Mouse (Mus musculus) cerebellum, adult (tissue): ENCODE data around the gene Smap2.
A peak's percentile ranks its signal among the peaks of the same experiment; 100 is the strongest.

Source experiments
- ATAC-seq: cut with Nextera tagmentation; 2 replicates; pipeline ENCODE4 v1.9.2; 2017; ENCODE audit warnings: mild to moderate bottlenecking, moderate library complexity, mixed read lengths; ENCODE audit not compliant: insufficient number of reproducible peaks, low FRiP score, low TSS enrichment

The Smap2 gene

DNA sequence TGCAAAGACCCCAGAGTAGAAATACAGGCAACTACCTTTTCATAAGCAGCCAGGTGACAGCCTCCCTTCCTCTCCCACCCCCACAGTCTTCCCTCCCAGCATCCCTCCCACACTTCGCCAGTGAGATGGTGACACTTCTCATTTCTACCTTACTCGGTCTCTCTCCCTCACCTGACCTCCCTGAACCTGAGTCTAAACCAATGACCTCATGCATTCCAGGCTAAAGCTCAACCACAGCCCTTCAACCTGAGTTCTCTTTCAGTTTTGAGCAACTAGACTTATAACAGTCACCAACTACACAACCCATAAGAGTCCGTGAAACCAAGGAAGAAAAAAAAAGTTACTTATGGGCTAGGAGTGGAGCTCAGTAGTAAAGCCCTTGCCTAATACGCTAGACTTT lies 29.7 kb downstream of the Smap2 start:
- no peak for ATAC-seq

DNA sequence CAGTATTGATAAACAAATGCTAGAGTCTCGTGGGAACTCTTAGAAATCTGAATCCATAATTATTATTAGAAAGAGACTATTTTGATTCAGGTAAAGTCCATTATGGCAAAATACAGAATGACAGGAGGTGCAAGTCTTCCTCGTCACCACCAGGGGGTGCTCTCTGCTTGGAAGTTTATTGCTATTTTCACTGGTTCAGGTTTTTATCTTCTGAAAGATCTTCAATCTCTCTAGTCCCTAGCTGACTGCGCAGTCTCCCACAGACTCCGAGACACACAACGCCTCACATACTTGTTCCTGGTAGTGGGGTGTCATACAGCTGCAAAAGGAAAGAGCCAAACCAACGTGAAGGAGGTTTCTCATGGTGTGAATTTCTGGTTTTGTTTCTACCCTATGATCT lies 30.6 kb downstream of the Smap2 start:
- no peak for ATAC-seq

- no peak for ATAC-seq
Measured at GRCm38 (mm10) chr4:120978221-120978620, 38.8 kb downstream of the Smap2 start.

DNA sequence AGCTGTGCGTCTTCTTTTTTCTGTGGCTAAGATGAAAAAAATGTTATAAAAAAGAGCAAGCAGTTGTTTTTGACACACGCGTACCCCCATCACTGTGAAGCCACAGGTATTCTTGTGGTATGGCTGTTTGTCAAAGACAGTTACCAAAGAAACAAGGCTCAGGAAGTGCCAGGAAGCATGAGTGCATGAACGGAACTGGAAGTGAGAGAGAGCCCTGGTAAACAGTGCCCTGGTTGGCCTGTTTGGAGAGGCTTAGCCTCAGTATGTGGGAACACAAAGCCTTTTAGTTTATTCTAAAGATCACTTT lies 41.7 kb downstream of the Smap2 start:
- no peak for ATAC-seq

DNA sequence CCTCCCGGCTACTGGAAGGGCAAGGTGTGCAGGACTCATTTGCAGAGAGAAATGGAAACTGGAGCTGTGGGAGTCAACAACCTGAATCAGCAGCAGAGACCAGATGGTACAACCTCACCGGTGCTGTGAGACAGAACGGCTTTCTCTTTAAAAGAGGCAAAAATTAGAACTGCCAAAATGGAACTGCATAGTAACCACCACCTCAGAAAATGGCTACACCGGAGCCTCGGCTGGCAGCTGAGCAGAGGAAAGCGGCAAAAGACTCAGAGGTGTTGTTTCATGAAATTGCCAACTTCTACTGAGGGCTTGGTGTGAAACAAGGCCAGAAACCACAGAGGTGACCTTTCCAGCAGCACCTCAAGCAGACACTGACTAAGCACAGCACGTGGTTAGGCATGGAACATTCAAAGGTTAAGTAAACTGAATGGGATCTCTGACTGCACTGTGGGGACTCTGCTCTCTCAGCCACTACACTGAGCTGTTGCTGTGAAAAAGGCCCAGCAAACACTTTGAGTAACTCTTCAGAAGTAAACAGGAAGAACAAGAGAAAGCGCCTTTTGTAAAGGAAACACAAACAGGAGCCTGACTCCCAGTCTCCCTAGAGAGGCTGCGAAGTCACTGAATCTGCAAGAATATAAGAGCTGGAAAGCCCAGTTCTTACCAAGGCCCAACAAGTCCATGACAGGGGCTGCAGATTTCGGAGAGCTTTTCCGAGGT lies 42.2 kb downstream of the Smap2 start:
- ATAC-seq: peak; percentile 57; the same call in 1 of the 2 replicates

GRCm38 (mm10) chr4:120971842-120972241 lies 45.2 kb downstream of the Smap2 start:
- no peak for ATAC-seq

GRCm38 (mm10) chr4:120969382-120970146 lies 47.5 kb downstream of the Smap2 start:
- ATAC-seq: no peak

- peak; percentile 36; the same call in 1 of the 2 replicates for ATAC-seq
Measured at GRCm38 (mm10) chr4:120968486-120968885, 48.6 kb downstream of the Smap2 start.

DNA sequence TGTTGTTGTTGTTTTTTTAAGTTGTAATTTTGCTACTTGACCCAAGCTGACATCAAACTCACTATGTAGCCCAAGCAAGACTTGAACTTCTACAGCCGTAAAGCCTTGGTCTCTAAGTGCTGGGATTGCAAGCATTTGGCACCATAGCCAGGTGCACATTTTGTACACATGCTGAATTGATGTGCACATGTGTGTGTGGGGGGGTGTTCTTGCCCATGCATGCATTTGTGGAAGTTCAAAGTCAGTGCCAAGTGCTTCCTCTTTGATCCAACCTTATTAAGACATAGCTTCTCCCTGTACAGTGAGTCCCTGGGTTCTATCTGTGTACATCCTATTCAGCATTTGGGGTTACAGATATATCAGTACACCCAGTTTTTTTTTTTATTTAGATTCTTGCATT lies 61.5 kb downstream of the Smap2 start:
- no peak for ATAC-seq

GRCm38 (mm10) chr4:120953667-120954066 lies 63.4 kb downstream of the Smap2 start:
- no peak for ATAC-seq

DNA sequence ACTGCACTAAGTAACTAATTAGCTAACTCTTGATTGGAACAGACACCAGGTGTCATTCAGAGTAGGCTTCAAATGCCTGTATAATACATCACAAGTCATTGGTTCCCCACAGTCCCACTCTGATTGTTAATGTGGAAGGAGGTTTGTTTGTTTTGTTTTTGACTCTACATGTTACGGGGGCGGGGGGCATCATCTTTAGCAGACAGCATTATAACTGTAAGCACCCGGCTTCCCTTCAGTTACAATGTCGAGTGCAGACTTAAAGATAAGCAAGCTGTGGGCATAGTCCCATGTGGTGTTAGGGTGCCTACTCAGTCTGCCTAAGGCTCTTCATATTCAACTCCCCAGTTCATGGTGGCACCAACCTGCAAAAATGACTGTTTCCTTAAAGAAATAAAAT lies 64.0 kb downstream of the Smap2 start:
- no peak for ATAC-seq

DNA sequence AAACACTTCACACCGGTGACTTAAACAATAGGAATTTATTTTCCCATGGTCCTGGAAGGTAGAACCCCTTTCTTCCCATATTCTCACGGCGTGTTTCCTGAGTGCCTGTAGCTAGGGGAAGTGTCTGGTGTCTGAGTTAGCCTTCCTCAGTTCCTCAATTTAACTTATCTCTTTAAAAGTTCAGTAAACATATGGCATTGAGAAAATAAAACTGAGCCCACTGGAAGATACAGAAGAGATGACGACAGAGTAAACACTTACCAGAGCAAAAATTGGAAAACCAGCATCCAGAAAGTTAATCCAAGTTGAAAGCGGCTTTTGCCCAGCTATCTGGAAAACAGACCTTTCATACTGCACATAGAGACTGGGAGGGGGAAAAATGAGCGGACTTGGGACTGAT lies 64.9 kb downstream of the Smap2 start:
- no peak for ATAC-seq

DNA sequence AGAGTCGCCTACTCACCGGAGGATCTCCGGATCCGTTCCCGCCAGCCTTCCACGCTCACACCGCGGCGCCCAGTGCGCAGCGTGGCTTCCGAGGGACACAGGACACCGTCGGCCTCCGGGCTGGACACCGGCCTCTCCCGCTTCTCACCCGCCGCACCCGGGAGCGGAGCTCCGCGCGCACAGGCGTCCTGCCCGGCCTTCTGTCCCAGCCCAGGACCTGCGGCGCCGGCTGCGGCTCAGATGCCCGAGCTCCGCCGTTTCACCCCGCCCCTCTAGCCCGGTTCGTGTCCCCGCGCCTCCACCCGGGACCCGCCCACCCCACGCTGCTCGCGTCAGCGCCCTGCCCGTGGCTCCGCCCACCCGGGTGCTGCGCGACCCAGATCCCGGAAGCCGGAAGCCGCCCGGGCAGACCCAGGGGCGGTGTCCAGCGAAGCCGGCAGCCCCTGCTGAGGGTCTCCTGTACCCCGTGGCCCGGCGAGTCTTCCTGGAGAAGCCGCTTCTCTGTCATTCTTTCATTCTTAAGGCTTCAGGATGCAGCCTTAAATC lies 65.5 kb downstream of the Smap2 start, which contains the start of gene Zfp69:
Gene Zfp69, minus strand, starts transcription at position 272 of the 546 bp plus-strand sequence.
- peak; percentile 86 for ATAC-seq

GRCm38 (mm10) chr4:120950763-120951427 lies 66.2 kb downstream of the Smap2 start:
- no peak for ATAC-seq

DNA sequence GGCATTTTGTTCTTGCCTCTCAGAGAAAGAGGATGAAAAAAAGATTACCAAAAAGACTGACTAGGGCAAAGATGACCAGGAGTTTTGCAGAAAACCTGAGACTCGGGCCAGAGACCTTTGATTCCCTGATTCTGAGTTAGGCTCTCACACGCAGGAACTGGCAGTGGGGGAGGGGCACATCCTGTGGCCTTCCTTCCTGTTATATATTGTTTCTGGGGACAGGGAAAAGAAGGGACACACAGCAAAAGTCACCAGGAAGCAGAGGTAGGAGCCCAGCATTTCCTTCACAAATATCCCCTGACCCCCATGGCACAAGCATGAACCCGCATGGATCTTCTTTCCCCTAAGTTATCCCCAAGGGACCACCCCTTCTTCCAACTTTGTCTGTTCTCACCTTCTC lies 68.1 kb downstream of the Smap2 start:
- ATAC-seq: no peak

DNA sequence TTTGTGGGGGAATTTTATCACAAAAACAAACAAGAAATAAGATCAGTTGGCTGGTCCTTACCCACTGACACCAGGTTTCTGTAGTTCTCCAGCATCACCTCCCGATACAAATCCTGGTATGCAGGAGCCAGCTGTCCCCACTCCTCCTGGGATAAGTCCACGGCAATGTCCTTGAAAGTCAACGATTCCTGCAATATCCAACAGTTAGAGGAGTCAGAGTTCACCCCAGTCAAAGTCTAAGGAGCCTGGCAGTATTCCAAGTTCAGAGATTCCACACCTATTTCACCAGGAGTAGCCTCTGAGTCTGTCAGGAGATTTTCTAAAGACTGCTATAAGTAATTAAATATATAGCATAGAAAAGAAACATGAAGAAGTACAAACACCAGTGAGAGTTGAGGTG lies 82.0 kb downstream of the Smap2 start:
- ATAC-seq: no peak

DNA sequence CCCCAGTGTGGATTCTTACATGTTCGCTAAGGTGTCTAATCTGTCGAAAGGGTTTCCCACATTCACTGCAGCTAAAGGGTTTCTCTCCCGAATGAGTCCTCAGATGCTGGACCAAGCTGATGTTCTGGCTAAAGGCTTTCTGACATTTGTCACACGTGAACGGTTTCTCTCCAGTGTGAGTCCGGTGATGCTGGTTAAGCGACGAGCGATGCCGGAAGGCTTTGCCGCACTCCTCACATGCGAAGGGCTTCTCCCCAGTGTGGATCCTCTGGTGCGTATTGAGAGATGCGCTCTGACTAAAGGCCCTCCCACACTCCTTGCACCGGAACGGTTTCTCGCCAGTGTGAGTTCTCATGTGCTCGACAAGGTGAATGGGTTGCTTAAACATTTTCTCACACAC lies 86.3 kb downstream of the Smap2 start:
- no peak for ATAC-seq

GRCm38 (mm10) chr4:120928686-120929085 lies 88.4 kb downstream of the Smap2 start:
- no peak for ATAC-seq

GRCm38 (mm10) chr4:120925386-120925785 lies 91.7 kb downstream of the Smap2 start:
- no peak for ATAC-seq

GRCm38 (mm10) chr4:120924554-120925299 lies 92.3 kb downstream of the Smap2 start, which contains the start of gene Exo5:
Exo5 (minus strand) TSS chr4:120925017.
- ATAC-seq: peak; percentile 84
